Mouse (Mus musculus): Measurements from ENCODE around the gene Galntl6. TPM values are rescaled to one million over a fixed set of nuclear protein-coding genes. Genes with fewer than 3 reads are reported as not detected.

Galntl6 gene
- polyA plus RNA-seq, 1 experiment from 2014 or later: 0.21 TPM

GRCm38 (mm10) chr8:57941113-57941512 lies 971.3 kb downstream of the Galntl6 start:
- no peak for ATAC-seq (ENCODE audit: borderline replicate concordance, extremely low read depth, low FRiP score, low TSS enrichment)
- Histone ChIP-seq H3K27me3 (no peaks in the 10 kb centered on the region), H3K4me2 (no peak overlapping the region), H3K4me3 (no peak overlapping the region), H3K4me1 (no peaks in the 10 kb centered on the region), H3K9me3 (no peaks in the 10 kb centered on the region), H3K36me3 (no peaks in the 10 kb centered on the region), H3K27ac (no peak overlapping the region), H3K9ac (no peak overlapping the region)
- 67% methylated on average over 2 of the region's 2 CpGs for WGBS

- Histone ChIP-seq H3K36me3 (no peaks in the 10 kb centered on the region), H3K4me2 (no peak overlapping the region), H3K4me3 (no peak overlapping the region), H3K27ac (no peak overlapping the region), H3K4me1 (no peaks in the 10 kb centered on the region), H3K9me3 (no peaks in the 10 kb centered on the region), H3K27me3 (no peaks in the 10 kb centered on the region), H3K9ac (no peak overlapping the region)
- 56% methylated on average over 5 of the region's 5 CpGs for WGBS
- ATAC-seq (ENCODE audit: borderline replicate concordance, extremely low read depth, low FRiP score, low TSS enrichment): no peak
These were observed 972.5 kb downstream of the Galntl6 start for GRCm38 (mm10) chr8:57939856-57940420.

- WGBS: 15% methylated on average over 8 of the region's 8 CpGs
- H3K4me2 ChIP-seq: no peak overlapping the region
These were observed 973.1 kb downstream of the Galntl6 start for GRCm38 (mm10) chr8:57939177-57939855.

GRCm38 (mm10) chr8:57927074-57927473 lies 985.4 kb downstream of the Galntl6 start:
- no peaks in the 10 kb centered on the region for H3K27me3 ChIP-seq
- H3K4me2 ChIP-seq: no peak overlapping the region
- WGBS: 17% methylated on average over 6 of the region's 6 CpGs
- H3K27ac ChIP-seq: no peak overlapping the region
- no peaks in the 10 kb centered on the region for H3K9me3 ChIP-seq
- H3K4me3 ChIP-seq: no peak overlapping the region
- no peaks in the 10 kb centered on the region for H3K36me3 ChIP-seq
- H3K9ac ChIP-seq: no peak overlapping the region
- ATAC-seq (ENCODE audit: borderline replicate concordance, extremely low read depth, low FRiP score, low TSS enrichment): no peak
- no peaks in the 10 kb centered on the region for H3K4me1 ChIP-seq

More at GRCm38 (mm10) chr8:57939177-57939855, 973.1 kb downstream of the Galntl6 start:
- ATAC-seq (ENCODE audit: borderline replicate concordance, extremely low read depth, low FRiP score, low TSS enrichment): no peak
- Histone ChIP-seq H3K36me3 (no peaks in the 10 kb centered on the region), H3K4me1 (no peaks in the 10 kb centered on the region), H3K27me3 (no peaks in the 10 kb centered on the region), H3K4me3 (no peak overlapping the region), H3K27ac (no peak overlapping the region), H3K9ac (no peak overlapping the region), H3K9me3 (no peaks in the 10 kb centered on the region)

GRCm38 (mm10) chr8:57923556-57923955 lies 988.9 kb downstream of the Galntl6 start:
- 79% methylated on average over 6 of the region's 6 CpGs for WGBS
- no peaks in the 10 kb centered on the region for H3K9me3 ChIP-seq
- no peaks in the 10 kb centered on the region for H3K27me3 ChIP-seq
- no peaks in the 10 kb centered on the region for H3K36me3 ChIP-seq
- no peaks in the 10 kb centered on the region for H3K4me1 ChIP-seq
- ATAC-seq (ENCODE audit: borderline replicate concordance, extremely low read depth, low FRiP score, low TSS enrichment): no peak
- no peak overlapping the region for H3K4me2 ChIP-seq
- no peak overlapping the region for H3K9ac ChIP-seq
- H3K4me3 ChIP-seq: no peak overlapping the region
- no peak overlapping the region for H3K27ac ChIP-seq

- H3K9me3 ChIP-seq: no peaks in the 10 kb centered on the region
- no peaks in the 10 kb centered on the region for H3K36me3 ChIP-seq
- no peak overlapping the region for H3K9ac ChIP-seq
- H3K27ac ChIP-seq: no peak overlapping the region
- no peaks in the 10 kb centered on the region for H3K27me3 ChIP-seq
- no peak overlapping the region for H3K4me3 ChIP-seq
- 59% methylated on average over 6 of the region's 6 CpGs for WGBS
- no peak for ATAC-seq (ENCODE audit: borderline replicate concordance, extremely low read depth, low FRiP score, low TSS enrichment)
- H3K4me1 ChIP-seq: no peaks in the 10 kb centered on the region
- H3K4me2 ChIP-seq: no peak overlapping the region
These were observed 989.3 kb downstream of the Galntl6 start for GRCm38 (mm10) chr8:57923130-57923529.

- Histone ChIP-seq H3K4me1 (no peaks in the 10 kb centered on the region), H3K27me3 (no peaks in the 10 kb centered on the region), H3K9ac (no peak overlapping the region), H3K4me3 (no peak overlapping the region), H3K9me3 (no peaks in the 10 kb centered on the region), H3K27ac (no peak overlapping the region), H3K36me3 (no peaks in the 10 kb centered on the region), H3K4me2 (no peak overlapping the region)
- ATAC-seq (ENCODE audit: borderline replicate concordance, extremely low read depth, low FRiP score, low TSS enrichment): no peak
- 77% methylated on average over 6 of the region's 6 CpGs for WGBS
These were observed 990.0 kb downstream of the Galntl6 start for GRCm38 (mm10) chr8:57922214-57923070.

- no peak for ATAC-seq (ENCODE audit: borderline replicate concordance, extremely low read depth, low FRiP score, low TSS enrichment)
These were observed 992.0 kb downstream of the Galntl6 start for GRCm38 (mm10) chr8:57920326-57920903.

GRCm38 (mm10) chr8:57918720-57919640 lies 993.5 kb downstream of the Galntl6 start:
- Histone ChIP-seq H3K27me3 (no peaks in the 10 kb centered on the region), H3K36me3 (no peaks in the 10 kb centered on the region), H3K9ac (no peak overlapping the region), H3K4me1 (no peaks in the 10 kb centered on the region), H3K9me3 (no peaks in the 10 kb centered on the region), H3K27ac (no peak overlapping the region), H3K4me3 (no peak overlapping the region), H3K4me2 (no peak overlapping the region)
- ATAC-seq (ENCODE audit: borderline replicate concordance, extremely low read depth, low FRiP score, low TSS enrichment): peak; percentile 76
- WGBS: 67% methylated on average over 9 of the region's 9 CpGs

More at GRCm38 (mm10) chr8:57920326-57920903, 992.0 kb downstream of the Galntl6 start:
- Histone ChIP-seq H3K4me3 (no peak overlapping the region), H3K27me3 (no peaks in the 10 kb centered on the region), H3K9me3 (no peaks in the 10 kb centered on the region), H3K27ac (no peak overlapping the region), H3K9ac (no peak overlapping the region), H3K4me1 (no peaks in the 10 kb centered on the region), H3K36me3 (no peaks in the 10 kb centered on the region), H3K4me2 (no peak overlapping the region)
- 49% methylated on average over 3 of the region's 3 CpGs for WGBS

GRCm38 (mm10) chr8:57893360-57893759 lies 1019.1 kb downstream of the Galntl6 start:
- no peaks in the 10 kb centered on the region for H3K36me3 ChIP-seq
- no peak overlapping the region for H3K4me3 ChIP-seq
- 90% methylated on average over 5 of the region's 5 CpGs for WGBS
- ATAC-seq (ENCODE audit: borderline replicate concordance, extremely low read depth, low FRiP score, low TSS enrichment): no peak
- no peak overlapping the region for H3K4me2 ChIP-seq
- H3K9ac ChIP-seq: no peak overlapping the region
- H3K27me3 ChIP-seq: no peaks in the 10 kb centered on the region
- H3K27ac ChIP-seq: no peak overlapping the region
- H3K9me3 ChIP-seq: no peaks in the 10 kb centered on the region
- no peaks in the 10 kb centered on the region for H3K4me1 ChIP-seq

- no peak overlapping the region for H3K4me3 ChIP-seq
- H3K9ac ChIP-seq: no peak overlapping the region
- no peak for ATAC-seq (ENCODE audit: borderline replicate concordance, extremely low read depth, low FRiP score, low TSS enrichment)
- H3K9me3 ChIP-seq: no peaks in the 10 kb centered on the region
- WGBS: 75% methylated on average over 5 of the region's 5 CpGs
- H3K27me3 ChIP-seq: no peaks in the 10 kb centered on the region
- no peaks in the 10 kb centered on the region for H3K4me1 ChIP-seq
- H3K36me3 ChIP-seq: no peaks in the 10 kb centered on the region
- no peak overlapping the region for H3K4me2 ChIP-seq
- H3K27ac ChIP-seq: no peak overlapping the region
These were observed 1020.3 kb downstream of the Galntl6 start for GRCm38 (mm10) chr8:57892115-57892514.
